ENCODE assay signal across 14 mouse cellular contexts in genomic region chr16:4497762-4498607, GRCm38 (mm10). TPM values are rescaled to one million over a fixed set of nuclear protein-coding genes. Genes with fewer than 3 reads are reported as not detected.
A peak's percentile ranks its signal among the peaks of the same experiment; 100 is the strongest.
DNase-seq lines count a peak whose midpoint lies in the region; ATAC-seq lines count a peak whose summit lies in the region.
"Had no signal": no experiment of that assay in that cellular context is flagged by ENCODE, and none has a peak within 500 bp of the region (broad histone marks: within the 10 kb centered on the region; RNA-seq: fewer than 3 reads in every experiment).

No protein-coding gene starts in this region.

- no peak overlapping the region for H3K4me3 ChIP-seq in intestine, embryonic 15.5 days (replicated peaks)
- H3K4me3 ChIP-seq in embryonic facial prominence, embryonic 10.5 days = no peak overlapping the region
- H3K4me3 ChIP-seq: hindbrain, embryonic 10.5 days; limb, embryonic 12.5 days; midbrain, embryonic 10.5 days; neural tube, embryonic 12.5 days had no signal

- WGBS in intestine, embryonic 15.5 days = 57% methylated on average over 8 of the region's 8 CpGs
- 75% methylated on average over 8 of the region's 8 CpGs for WGBS in embryonic facial prominence, embryonic 10.5 days

- H3K27me3 ChIP-seq in intestine, embryonic 15.5 days (replicated peaks) = no peaks in the 10 kb centered on the region
- H3K27me3 ChIP-seq in embryonic facial prominence, embryonic 10.5 days (replicated peaks; ENCODE audit: low read depth, poor library complexity, severe bottlenecking) = no peaks in the 10 kb centered on the region
- H3K27me3 ChIP-seq: limb, embryonic 12.5 days; neural tube, embryonic 12.5 days had no signal

- no peak overlapping the region for H3K9ac ChIP-seq in intestine, embryonic 15.5 days
- H3K9ac ChIP-seq: limb, embryonic 12.5 days; lung, embryonic 14.5 days; neural tube, embryonic 12.5 days had no signal

- DNase-seq in heart, adult 11 months = peak; percentile 91
- no peak for DNase-seq in heart, adult 8-10 months (ENCODE audit: low spot score)
- DNase-seq in R1 (ENCODE audit: low read depth, low spot score) = peak; percentile 85
- peak; percentile 67 for DNase-seq in kidney, postnatal 14 days
- DNase-seq in left cerebral cortex, postnatal 4 days = no peak
- no peak for DNase-seq in neural tube, embryonic 10.5 days (ENCODE audit: extremely low spot score, low spot score)
- no peak for DNase-seq in embryonic facial prominence, embryonic 10.5 days (ENCODE audit: low spot score)
- DNase-seq: cerebellum, adult 9-11 months; lung, embryonic 14.5 days had no signal

- H3K9me3 ChIP-seq in intestine, embryonic 15.5 days = no peaks in the 10 kb centered on the region
- no peaks in the 10 kb centered on the region for H3K9me3 ChIP-seq in embryonic facial prominence, embryonic 10.5 days
- H3K9me3 ChIP-seq: hindbrain, embryonic 10.5 days; limb, embryonic 12.5 days; midbrain, embryonic 10.5 days; neural tube, embryonic 12.5 days had no signal

- peak; percentile 66 for ATAC-seq in intestine, embryonic 15.5 days

- H3K4me2 ChIP-seq in intestine, embryonic 15.5 days (replicated peaks) = no peak overlapping the region
- H3K4me2 ChIP-seq: limb, embryonic 12.5 days; lung, embryonic 14.5 days; neural tube, embryonic 12.5 days had no signal

- intact Hi-C loops in left cerebral cortex, postnatal 4 days (cut with DNase I) = no loop called here

- peaks cover 11% of the 10 kb centered on the region for H3K4me1 ChIP-seq in intestine, embryonic 15.5 days (replicated peaks)
- peaks cover 10% of the 10 kb centered on the region; the same call in 1 of the 2 replicates for H3K4me1 ChIP-seq in embryonic facial prominence, embryonic 10.5 days
- H3K4me1 ChIP-seq: neural tube, embryonic 12.5 days had no signal

- H3K36me3 ChIP-seq in intestine, embryonic 15.5 days = no peaks in the 10 kb centered on the region
- peaks cover 12% of the 10 kb centered on the region; the same call in 1 of the 2 replicates for H3K36me3 ChIP-seq in embryonic facial prominence, embryonic 10.5 days (replicated peaks)
- H3K36me3 ChIP-seq: hindbrain, embryonic 10.5 days; limb, embryonic 12.5 days; midbrain, embryonic 10.5 days; neural tube, embryonic 12.5 days had no signal

- H3K27ac ChIP-seq in intestine, embryonic 15.5 days = no peak overlapping the region
- H3K27ac ChIP-seq in embryonic facial prominence, embryonic 10.5 days (replicated peaks) = no peak overlapping the region
- H3K27ac ChIP-seq: hindbrain, embryonic 10.5 days; limb, embryonic 12.5 days; midbrain, embryonic 10.5 days; neural tube, embryonic 12.5 days had no signal

RNA-seq across cellular contexts. Expression of gene Srl, which starts 43.6 kb away (rescaled TPM):
- 100 to 1,000 TPM; 705 to 904 (median 868) TPM for total RNA-seq in heart, adult 8-10 months (2022)
- 7.7 and 11.5 TPM in 2 replicates for polyA plus RNA-seq in intestine, embryonic 15.5 days (2015; fragmentation: Nextera tagmentation; extraction: Ambion mirVana)
- total RNA-seq in left cerebral cortex, postnatal 4 days (2021) = 10 to 100 TPM; 34.2 to 41.4 TPM
- 25.5 and 26.6 TPM in 2 replicates for polyA plus RNA-seq in embryonic facial prominence, embryonic 10.5 days (2016; fragmentation: Nextera tagmentation; extraction: Ambion mirVana)

Comparison
In these comparisons a context has a peak if more than half of its experiments do, and no peak if none do; other contexts are left out.
1. DNase-seq: peak in heart, adult 11 months (single experiment), R1 (single experiment) and kidney, postnatal 14 days (single experiment); none in heart, adult 8-10 months (single experiment), left cerebral cortex, postnatal 4 days (single experiment), neural tube, embryonic 10.5 days (single experiment) and embryonic facial prominence, embryonic 10.5 days (single experiment).
2. RNA of gene Srl, which starts 43.6 kb away (total RNA-seq): 705 to 904 TPM in heart, adult 8-10 months; 34.2 to 41.4 TPM in left cerebral cortex, postnatal 4 days; every median in the first group is over 10 times any median in the second.